Mouse (Mus musculus) urinary bladder, postnatal 10 days (tissue): ENCODE data around the gene Dynlt1c.
"Not testable (repeated sequence)": the region's sequence is repeated elsewhere in the genome, so short reads cannot be mapped to it uniquely, and the experiment has no call there.

Source experiments
- DNase-seq: peaks from one replicate; pipeline ENCODE4 v3.0.0; 2022; ENCODE audit warnings: low spot score

The Dynlt1c gene

DNA sequence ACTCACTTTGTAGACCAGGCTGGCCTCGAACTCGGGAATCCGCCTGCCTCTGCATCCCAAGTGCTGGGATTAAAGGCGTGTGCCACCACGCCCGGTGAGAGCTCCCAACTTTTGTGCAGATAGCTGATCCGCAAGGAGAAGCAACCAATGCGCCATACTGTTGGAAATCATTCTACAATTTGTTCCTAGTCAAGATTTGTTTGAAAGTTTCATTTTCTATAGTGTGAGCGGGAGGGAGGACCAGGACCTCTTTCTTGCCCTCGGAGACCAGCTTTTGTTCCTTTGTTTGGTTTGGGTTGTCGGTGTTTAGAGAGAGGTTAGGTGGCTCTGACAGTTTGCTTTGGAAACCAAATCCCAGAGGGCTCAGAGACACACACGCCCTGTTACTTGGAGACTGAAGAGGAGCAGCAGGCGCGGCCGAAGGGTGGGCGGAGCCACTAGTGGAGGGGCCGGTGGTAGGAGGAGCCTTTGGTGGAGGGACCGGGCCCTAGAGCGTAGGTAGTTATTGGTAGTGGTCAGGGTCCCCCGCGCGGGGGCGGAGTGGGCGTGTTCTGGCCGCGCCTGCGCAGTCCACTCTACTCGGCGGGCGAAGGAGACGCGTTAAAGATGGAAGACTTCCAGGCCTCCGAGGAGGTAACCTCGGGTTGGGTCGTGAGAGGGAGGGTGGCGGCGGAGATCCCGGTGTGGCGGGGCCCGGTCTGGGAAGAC lies at the start of gene Dynlt1c:
Dynlt1c (plus strand) TSS at position 468 of the 708 bp plus-strand sequence.
- DNase-seq: not testable (repeated sequence)

DNA sequence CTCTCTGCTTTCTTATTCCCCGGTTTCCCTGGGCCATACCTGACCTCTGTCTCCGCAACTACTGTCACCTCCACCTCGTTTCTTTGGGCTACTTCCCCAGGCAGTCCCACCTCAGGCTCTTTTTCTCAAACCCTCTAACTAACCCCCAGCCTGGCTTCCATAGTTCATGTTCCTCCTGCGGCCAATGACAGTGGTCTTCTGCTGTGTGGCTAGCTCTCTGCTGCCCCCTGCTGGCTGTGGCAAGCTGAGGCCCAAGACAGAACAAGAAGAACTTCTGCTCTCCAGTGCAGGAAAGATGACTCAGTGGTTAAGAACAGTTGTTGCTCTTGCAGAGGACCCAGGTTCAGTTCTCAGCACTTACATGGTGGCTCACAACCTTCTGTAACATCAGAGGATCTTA lies 47.7 kb upstream of the Dynlt1c start:
- DNase-seq: not testable (repeated sequence)

DNA sequence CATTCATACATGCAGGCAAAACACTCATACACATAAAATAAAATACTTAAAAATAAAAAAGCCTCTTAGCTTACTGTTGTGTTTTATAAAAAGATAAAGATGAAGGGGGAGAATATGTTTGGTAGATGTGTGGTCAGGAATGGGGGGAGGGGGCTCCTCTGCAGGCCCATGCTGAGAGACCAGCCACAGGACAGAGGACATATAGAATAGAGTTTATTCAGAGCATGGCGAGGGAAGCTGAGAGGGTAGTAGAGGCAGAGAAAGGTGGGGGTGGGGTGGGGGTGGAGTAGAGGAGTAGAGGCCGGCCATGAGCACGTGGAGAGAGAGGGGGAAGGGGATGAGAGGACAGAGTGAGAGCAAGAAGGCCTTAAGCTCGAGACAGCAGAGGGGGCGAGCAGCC lies 47.2 kb upstream of the Dynlt1c start:
- not testable (repeated sequence) for DNase-seq

DNA sequence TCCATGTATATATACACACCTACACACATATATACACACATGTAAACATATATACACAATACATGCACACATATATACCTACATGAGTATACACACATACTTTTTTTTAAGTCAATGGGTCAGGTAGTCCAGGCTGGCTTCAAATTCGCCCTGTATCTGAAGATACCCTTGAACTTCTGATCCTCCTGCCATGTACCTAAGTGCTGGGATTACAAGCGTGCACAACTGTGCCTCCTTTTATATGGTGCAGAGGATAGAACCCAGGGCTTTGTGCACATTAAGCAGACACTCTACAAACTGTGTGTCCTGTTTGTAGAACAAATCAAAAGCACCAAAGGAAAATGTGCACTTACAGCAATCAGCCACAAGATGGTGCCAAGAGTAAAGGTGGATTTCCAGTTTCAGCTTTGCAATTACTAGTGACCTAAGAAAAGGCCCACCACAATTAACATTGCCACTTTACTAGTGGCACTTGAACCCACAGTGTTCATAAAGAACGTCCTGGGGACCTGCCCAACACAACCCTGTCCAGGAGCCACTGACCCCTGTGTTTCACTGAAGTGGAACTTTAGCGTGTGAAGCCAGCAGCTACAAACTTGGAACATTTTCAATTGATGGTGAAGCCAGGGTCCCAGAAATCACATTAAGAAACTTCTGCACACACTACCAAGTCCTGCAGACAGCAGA lies 41.9 kb upstream of the Dynlt1c start:
- DNase-seq: not testable (repeated sequence)

DNA sequence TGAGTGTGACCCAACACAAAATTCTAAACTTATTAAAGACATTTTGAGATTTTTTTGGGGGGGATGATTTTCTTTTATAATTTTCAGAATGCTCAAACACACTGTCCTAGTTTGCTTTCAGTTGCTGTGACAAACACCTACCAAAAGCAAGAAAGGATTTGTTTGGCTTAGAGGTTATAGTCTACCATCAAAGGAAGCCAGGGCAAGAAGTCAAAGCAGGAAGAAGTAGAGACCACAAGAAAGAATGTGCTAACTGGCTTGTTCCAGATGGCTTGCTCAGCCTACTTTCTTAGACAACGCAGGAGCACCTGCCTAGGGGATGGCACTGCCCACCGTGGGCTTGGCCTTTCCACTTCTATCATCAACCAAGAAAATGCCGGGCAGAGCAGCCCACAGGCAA lies 36.6 kb upstream of the Dynlt1c start:
- DNase-seq: not testable (repeated sequence)

DNA sequence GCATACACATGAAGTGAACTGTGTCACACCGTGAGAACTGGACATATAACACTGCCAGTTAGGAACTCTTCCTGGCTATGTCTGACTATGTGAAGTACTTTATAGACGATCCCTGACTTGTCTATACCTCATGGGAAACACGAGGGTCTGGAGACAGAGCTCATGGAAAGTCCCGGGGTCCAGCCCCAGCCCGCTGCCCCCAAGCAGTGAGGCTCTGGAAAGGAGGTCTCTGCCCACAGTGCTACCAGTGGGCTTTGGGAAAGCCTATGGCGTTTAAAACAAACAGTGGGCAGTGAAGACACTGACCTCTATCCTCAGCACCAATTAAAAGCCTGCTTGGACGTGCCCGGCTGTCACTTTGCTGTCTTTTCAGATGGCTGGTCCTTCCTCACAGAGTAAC lies 33.6 kb upstream of the Dynlt1c start:
- DNase-seq: not testable (repeated sequence)

DNA sequence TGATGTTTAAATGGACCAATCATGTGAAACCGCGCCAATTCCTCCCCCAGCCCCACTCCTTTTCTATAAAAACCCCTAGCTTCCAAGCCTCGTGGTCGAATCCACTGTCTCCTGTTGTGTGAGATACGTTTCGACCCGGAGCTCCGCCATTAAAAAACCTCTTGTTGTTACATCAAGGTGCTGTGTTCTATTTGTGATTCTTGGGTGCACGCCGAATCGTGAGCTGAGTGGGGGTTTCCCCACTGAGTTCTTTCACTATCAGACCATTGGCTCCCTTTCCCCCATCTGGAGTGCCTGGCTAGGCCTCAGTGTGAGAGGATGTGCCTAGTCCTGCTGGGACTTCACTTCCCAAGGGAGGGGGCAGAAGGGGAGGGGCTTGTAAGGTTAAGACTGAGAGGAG lies 30.2 kb upstream of the Dynlt1c start:
- not testable (repeated sequence) for DNase-seq

DNA sequence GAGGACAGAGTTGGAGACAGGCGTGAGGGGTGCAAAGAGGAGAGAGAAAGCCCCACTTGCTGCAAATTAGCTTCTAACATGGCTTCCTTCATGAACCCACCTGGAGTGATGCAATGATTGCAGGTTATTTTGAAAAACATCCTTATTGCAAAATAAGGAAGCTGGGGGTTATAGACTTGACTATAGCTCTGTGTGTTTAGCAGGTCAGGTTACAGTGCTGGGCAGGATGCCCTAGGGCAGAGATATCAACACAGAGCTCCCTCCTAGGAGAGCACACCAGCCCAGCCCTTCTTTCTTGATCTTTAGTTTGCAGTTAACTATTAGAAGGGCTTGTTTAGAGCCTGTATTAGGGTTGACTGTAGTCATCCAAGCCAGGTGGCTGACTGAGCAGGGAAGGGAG lies 29.3 kb upstream of the Dynlt1c start:
- not testable (repeated sequence) for DNase-seq

DNA sequence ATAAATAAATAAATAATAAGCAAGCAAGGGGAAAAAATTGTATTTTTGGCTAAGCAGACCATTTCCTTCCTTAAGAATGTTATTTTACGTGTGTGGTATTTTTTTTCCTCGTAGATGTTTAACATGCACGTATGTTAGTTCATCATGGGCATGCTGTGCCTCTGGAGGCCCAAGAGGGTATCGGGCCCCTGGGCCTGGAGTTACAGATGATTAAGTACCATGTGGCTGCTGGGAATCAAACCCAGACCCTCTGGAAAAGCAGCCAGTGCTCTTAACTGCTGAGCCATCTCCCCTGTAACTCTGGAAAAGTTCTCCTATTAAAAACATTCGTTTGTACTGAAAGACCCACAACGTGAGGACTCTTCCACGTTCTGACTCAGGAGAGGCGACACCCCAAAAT lies 26.1 kb upstream of the Dynlt1c start:
- DNase-seq: not testable (repeated sequence)

DNA sequence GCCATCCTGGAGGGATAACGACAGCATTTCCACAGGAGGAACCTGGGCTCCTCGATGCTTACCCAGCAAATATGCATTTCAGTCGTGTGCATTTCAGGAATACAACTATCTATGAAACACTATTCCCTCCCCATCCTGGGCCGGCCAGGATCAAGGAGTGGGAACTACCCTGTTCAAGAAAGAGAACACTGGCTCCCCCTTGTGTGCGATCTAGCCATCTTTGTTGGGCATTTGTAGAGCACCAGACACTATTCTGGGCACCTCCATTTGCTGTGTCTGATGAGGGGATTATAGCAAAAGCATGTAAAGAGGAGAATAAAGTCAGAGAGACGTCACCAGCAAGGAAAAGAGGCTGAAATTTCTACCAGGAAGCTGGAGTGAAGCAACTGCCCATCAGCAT lies 12.8 kb upstream of the Dynlt1c start:
- not testable (repeated sequence) for DNase-seq

DNA sequence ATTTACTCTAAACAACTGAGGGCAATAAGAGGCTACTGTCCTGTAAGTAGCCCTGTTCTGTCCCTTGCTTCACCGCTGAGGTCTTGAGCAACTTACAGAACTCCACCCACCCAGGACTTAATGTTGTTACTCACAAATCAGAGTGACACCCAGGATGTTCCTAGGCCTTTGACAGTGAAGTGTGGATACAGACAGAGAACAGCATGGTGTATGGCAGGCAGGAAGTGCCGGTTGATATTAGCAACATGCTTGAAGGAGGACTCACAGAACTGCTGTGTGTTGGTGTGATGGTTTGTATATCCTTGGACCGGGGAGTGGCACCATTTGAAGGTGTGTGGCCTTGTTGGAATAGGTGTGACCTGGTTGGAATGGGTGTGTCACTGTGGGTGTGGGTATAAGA lies 9.4 kb upstream of the Dynlt1c start:
- not testable (repeated sequence) for DNase-seq

DNA sequence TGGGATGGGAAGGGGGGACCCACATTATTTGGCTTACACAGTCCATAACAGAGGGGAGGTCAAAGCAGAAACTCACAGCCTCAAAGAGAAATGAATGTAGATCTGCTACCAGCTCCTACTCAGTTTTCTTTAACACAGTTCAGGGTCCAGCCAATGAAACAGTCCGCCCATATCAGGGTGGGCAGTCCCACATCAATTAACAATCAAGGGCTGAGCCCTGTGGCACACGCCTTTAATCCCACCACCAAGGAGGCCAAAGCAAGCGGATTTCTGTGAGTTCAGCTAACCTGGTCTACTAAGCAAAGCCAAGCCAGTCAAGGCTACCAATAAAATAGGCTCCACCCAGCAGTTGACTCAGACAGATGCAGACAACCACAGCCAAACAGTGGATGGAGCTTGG lies 7.6 kb upstream of the Dynlt1c start:
- not testable (repeated sequence) for DNase-seq

DNA sequence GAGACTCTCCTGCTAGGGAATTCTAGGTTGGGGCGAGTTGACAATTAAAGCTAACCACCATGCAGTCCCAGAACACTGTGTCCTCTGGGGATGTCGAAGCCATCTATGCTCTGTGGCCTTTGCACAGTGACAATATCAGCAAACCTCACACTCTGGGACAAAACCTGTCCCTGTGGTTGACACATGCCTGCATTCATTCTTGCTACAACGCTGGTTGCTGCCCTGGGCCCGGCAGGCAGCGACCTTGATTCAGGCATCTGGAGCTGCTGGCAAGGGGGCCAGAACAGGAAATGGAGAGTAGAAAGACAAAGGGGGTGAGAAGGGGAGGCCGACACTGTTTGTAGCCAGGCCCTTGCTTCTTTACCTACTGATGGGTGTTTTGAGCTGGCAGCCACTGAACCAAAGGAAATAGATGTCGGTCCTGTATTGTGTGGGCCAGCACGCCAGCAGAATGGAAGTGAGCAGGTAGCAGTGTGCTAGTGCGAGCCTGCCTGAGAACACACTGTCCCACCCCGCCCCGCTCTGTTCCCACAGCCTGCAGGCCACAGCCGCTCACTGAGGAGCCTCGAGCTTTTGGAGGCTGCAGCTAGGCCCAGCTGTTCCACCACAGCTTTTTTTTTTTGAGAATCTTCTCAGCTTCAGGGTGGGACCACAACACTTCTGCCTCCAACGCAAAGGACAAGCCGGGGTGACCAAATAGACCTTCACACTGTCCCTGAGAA lies 5.5 kb upstream of the Dynlt1c start:
- DNase-seq: not testable (repeated sequence)

DNA sequence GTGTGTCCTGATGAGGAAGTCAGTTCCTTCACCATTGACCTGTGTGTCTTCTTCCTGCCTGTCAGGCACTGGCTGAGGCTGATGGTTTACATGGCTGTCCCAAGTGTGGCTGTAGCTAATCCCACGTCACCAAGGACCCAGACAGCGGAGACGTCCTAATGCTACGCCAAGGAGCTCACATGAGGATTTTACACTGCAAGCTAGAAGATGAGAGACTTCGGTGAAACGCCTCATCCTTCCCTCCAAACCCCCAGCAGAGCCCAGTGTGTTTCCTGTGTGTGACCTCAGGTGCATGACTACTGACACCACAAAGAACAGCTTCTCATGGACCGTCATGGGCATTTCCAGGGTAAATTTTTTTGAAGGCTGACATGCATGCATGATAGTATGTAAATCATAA lies 3.1 kb upstream of the Dynlt1c start:
- not testable (repeated sequence) for DNase-seq

DNA sequence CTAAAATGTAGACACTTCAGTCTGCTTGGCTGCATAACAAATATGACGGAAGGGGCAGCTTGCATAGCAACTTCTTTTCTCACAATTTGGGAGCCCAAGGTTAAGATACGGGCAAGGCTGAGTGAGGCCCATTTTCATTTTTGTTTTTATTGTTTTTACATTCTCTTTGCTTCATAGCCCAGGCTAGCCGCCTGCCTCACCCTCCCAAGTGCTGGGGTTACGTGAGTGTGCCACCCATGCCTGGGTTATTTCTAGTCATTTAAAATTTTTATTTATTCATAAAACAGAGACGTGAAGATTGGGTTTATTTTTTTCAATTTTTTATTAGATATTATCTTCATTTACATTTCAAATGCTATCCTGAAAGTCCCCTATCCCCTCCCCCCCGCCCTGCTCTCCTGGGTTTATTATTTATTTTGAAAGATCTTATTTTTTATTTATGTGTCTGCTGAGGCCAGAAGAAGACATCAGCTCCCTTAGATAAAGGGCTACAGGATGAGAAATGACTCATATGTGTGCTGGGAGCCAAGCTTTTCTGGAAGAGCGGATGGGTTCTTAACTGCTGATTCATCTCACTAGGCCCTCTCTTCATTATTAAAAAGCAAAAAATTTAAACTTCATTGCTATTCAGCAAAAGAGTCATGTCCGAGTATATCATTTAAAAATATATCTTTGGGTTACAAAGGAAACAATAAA lies 1.1 kb upstream of the Dynlt1c start:
- not testable (repeated sequence) for DNase-seq

DNA sequence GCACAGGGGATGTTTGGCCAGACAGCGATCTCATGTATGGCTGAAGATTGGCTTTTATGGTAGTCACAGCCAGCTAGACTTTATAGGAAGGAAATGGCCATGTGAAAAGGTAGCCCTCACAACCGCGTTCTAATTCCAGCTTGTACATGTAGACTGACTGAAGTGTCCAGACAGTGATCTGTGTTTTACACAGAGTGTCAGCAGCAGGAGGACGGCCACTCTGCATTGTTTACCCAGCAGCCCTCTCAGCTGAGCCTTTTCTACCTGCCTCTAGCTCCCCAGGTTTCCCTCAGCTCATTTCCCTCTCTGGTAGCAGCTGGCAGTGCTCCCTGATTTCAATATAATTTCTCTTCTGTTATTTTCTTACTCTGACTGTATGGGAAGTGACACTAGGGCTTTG lies 734 bp downstream of the Dynlt1c start:
- not testable (repeated sequence) for DNase-seq

DNA sequence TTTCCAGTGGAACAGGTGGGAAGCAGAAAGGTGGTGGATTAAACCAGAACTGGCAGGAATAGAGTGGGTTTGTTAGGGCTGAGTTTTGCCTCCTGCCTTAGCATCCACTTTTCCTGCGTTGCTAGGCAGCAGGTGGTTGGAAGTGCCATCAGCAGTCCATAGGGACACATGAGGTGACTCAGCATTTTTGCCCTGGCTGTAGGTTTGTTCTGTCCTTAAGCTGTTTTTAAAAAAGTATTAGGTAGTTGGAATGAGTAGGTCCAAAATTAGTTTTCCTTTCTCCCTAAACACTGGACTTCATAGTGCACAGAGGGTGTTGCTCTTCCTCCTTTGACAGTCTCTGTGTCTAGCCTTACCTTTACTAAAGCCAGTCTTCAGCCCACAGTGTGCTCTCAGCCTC lies 3.9 kb downstream of the Dynlt1c start:
- not testable (repeated sequence) for DNase-seq

DNA sequence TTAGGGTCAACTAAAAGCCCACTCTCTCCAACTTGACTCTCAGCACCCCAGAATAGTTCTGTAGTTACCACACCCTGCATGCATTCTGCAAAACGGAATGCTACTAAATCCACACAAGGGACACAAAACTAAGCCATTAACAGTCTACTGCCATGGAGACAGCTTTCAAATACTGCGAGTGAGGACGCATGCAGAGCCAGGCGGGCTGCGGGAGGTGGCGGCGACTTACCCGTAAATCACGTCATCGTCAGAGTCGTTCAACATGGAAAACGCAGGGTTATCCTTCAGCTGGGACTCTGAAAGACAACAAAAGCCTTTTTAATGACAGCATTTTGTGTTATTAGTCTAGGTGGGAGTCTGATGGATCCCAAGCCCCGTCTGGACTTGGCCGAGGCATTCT lies 12.1 kb downstream of the Dynlt1c start:
- not testable (repeated sequence) for DNase-seq

DNA sequence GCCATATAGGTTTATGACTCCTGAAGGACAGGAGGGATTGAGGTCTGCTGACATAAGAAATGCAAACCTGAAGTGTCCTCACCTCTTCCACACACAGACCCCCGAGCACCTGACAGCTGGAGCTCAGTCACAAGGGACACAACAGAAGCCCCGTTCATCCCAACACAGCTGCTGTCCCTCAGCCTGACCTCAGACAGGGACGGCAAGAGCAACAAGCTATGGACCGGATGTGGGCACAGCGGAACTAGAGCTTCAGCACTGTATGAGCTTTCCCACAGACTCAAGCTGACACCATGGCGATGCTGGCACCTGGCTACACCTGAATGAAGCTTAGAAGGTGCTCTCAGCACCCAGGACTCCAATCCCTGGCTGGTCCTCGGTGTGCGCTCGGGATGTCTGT lies 12.8 kb downstream of the Dynlt1c start:
- not testable (repeated sequence) for DNase-seq

DNA sequence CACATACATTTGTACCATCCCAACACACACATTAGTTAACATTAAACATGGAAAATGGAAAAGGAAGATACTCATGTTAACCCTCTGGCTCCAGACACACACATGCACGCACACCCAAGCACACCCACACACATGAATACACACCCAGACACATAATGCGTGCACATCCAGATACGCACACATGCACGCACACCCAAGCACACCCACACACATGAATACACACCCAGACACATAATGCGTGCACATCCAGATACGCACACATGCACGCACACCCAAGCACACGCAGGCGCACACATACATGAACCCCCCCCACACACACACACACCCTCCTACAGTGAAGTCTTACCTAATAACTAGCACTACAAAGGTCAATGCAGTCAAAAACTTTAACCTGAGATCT lies 15.3 kb downstream of the Dynlt1c start:
- DNase-seq: not testable (repeated sequence)

DNA sequence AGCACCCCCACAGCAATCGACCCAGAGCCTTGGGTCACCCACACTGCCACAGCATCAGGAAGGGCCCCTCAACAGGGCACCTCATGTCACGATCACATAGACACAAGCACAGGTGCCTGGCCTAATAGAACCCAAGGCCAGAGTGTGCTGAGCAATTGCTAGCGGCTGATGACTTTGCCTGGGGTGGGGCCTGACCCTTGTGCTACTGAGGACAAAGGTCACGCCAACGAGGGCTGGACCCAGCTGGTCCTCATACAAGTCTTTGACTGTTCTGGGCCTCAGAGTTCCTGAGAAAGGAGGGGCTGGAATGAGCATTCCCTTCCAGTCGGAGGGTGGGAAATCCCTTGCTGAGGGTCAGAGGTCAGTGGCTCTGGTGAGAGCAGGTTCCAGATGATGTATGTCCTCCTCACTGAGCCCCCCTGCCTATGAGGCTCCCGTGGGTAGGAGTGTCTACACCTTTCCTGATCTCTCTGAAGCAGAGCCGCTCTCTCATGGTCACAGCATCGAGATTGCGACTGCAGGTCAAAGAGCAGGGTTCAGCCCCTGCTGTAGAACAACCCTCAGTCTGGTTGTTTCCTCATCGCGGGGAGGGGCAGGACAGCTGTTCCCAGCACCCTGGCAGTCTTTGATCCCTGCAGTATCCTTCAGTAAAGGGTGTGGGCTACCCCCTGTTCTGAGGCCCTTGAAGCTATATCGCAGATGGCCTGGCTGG lies 16.4 kb downstream of the Dynlt1c start:
- DNase-seq: not testable (repeated sequence)

DNA sequence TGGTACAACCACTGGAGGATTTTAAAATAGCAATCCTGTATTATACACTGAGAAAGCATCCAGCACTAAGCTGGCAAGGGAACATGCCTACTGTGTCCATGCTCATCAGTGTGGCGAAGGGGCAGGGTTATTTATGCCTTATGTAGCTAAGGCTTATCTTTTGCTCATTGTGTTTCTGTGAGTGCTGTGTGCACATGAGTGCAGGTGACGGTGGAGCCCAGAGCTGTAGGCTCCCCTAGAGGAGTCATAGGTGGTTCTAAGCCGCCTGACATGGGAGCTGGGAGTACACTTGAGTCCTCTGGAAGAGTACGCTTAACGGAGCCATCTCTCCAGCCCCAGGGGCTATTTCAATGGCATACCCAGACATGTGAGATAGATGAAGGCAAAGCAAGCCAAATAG lies 17.8 kb downstream of the Dynlt1c start:
- not testable (repeated sequence) for DNase-seq
